Mouse (Mus musculus) embryo, embryonic 11.5 days (tissue): Measurements from ENCODE around the gene Olfr1487.
"Not testable (repeated sequence)": the region's sequence is repeated elsewhere in the genome, so short reads cannot be mapped to it uniquely, and the experiment has no call there.

Source experiments
- DNase-seq: peaks from one replicate; pipeline ENCODE4 v3.0.0-alpha.2; 2012; ENCODE audit warnings: low read depth, low spot score

Gene Olfr1487

GRCm38 (mm10) chr19:13617075-13617474 is at the start of gene Olfr1487:
Gene Olfr1487, plus strand, starts transcription at chr19:13617375.
- DNase-seq = not testable (repeated sequence)

GRCm38 (mm10) chr19:13583211-13583610 is 34.0 kb upstream of the Olfr1487 start, which contains the start of gene Olfr1484:
Gene Olfr1484, plus strand, starts transcription at chr19:13583511.
- no peak for DNase-seq

GRCm38 (mm10) chr19:13631321-13631720 is 14.1 kb downstream of the Olfr1487 start, which contains the start of gene Olfr1489:
Gene Olfr1489, plus strand, starts transcription at chr19:13631621.
- DNase-seq = no peak

- no peak for DNase-seq
Observed at GRCm38 (mm10) chr19:13650791-13651190, 33.6 kb downstream of the Olfr1487 start, which contains the start of gene Olfr1490. Gene Olfr1490, plus strand, starts transcription at chr19:13651091.
